Mouse (Mus musculus) cerebellum, adult 2 months (tissue): ENCODE measurements around the gene Ssx9. TPM values are rescaled to one million over a fixed set of nuclear protein-coding genes. Genes with fewer than 3 reads are reported as not detected.
A peak's percentile ranks its signal among the peaks of the same experiment; 100 is the strongest.
"Not testable (repeated sequence)": the region's sequence is repeated elsewhere in the genome, so short reads cannot be mapped to it uniquely, and the experiment has no call there.

Experiments
- DNase-seq, 2 experiments: peaks; one replicate each; pipeline ENCODE4 v3.0.0; 2021
- H3K27ac ChIP-seq: fragments of 200-500 bp; 2 replicates; pipeline ENCODE4 v1.5.1; 2012; ENCODE audit warnings: low read length, control low read depth, inconsistent platforms; ENCODE audit not compliant: insufficient read depth
- H3K27me3 ChIP-seq: fragments of 200-500 bp; 2 replicates; pipeline ENCODE4 v1.6.1; 2012; ENCODE audit warnings: inconsistent platforms, mild to moderate bottlenecking, low read length, moderate library complexity; ENCODE audit not compliant: control insufficient read depth, insufficient read depth
- H3K4me1 ChIP-seq: fragments of 200-500 bp; 2 replicates; pipeline ENCODE4 v1.6.1; 2011; ENCODE audit warnings: low read length; ENCODE audit not compliant: control insufficient read depth, insufficient read depth
- H3K4me3 ChIP-seq: fragments of 200-500 bp; replicated peaks from 2 replicates; pipeline ENCODE3; 2011; ENCODE audit warnings: mild to moderate bottlenecking, low read depth, low read length, control low read depth; ENCODE audit not compliant: insufficient read depth
- POLR2A ChIP-seq: fragments of 200-500 bp; IDR thresholded peaks from 2 replicates; pipeline ENCODE4 v1.6.1; 2011; ENCODE audit warnings: low read length, control low read depth, borderline replicate concordance; ENCODE audit not compliant: insufficient read depth
- WGBS: fragments of 180-500 bp; shearing (Covaris S2); methylation state at CpG from one replicate; pipeline ENCODE4 v1.1.7; 2018; 5-methylcytosine and 5-hydroxymethylcytosine counted together
- polyA plus RNA-seq: library from polyadenylated mRNA; depleted of rRNA; stranded (reverse); fragments of >200 nt; gene quantifications from 2 replicates; pipeline ENCODE4 v1.2.3, GENCODE M21; 2012; rRNA removed

Ssx9 gene
- polyA plus RNA-seq = not detected in 2 replicates

DNA sequence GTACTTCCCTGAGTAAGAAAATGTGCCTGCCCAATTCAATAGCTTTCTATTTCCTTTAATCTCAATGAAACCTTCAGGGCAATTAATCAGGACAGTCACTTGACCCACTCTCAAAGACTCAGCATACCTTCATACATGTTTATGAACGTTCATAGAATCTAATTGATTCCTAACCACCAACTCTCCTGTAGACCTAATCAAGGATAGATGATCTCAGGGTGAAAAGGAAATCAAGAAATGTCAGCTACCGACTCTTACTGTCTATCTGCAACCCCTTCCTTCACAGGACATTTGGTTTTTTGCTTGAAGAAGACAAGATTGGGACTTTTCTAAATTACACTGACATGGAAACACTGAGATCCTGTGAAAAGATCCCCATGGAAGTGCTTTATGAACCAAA, at the start of gene Ssx9:
Gene Ssx9 (plus strand): TSS at position 301 of the 400 bp plus-strand sequence.
- 44% methylated on average over 2 of the region's 2 CpGs for WGBS
- H3K4me1 ChIP-seq, H3K4me3 ChIP-seq, H3K27me3 ChIP-seq, H3K27ac ChIP-seq, DNase-seq: not testable (repeated sequence)

DNA sequence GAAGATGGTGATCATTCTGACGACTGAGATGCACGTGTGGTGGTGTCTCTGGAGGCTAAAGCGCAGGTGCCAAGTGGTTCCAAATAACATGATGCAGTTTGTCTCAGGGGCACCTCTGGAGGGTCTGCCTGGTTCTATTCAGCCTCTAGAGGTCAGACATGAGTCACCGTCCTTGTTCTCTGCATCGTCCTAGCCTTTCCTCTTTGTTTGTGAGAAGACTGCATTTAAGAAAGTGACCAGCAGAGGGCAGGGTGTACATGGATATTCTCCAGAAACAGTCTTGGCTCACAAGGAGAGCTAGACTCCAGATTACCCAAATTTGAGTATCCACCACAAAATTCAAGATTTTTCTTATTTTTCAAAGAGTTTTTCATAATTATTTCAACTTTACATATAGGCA, 15.3 kb upstream of the Ssx9 start:
- Histone ChIP-seq H3K4me1 (no peaks in the 10 kb centered on the region), H3K4me3 (no peak overlapping the region), H3K27ac (no peak overlapping the region), H3K27me3 (no peaks in the 10 kb centered on the region)
- TF ChIP-seq POLR2A = no peak
- WGBS = 44% methylated on average over 5 of the region's 5 CpGs
- DNase-seq = peak; percentile 0 to 5

DNA sequence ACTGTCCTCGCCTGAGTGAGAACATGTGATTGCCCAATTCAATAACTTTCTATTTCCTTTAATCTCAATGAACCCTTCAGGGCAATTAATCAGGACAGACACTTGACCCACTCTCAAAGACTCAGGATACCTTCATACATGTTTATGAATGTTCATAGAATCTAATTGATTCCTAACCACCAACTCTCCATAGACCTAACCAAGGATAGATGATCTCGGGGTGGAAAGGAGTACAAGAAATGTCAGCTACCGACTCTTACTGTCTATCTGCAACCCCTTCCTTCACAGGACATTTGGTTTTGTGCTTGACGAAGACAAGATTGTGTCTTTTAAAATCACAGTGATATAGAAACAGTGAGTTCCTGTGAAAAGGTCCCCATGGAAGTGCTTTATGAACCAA, 55.2 kb downstream of the Ssx9 start, which contains the start of gene Ssxb5:
Gene Ssxb5 (plus strand): TSS at position 301 of the 400 bp plus-strand sequence.
- H3K27ac ChIP-seq, H3K27me3 ChIP-seq, H3K4me1 ChIP-seq, DNase-seq, H3K4me3 ChIP-seq: not testable (repeated sequence)
- WGBS = 77% methylated on average over 4 of the region's 4 CpGs

Other genes with a start within 250 kb of the Ssx9 start
- not detected in 2 replicates for gene Gm14459, start 223.5 kb upstream of the Ssx9 start, polyA plus RNA-seq
- gene Ssxb6, start 200.2 kb upstream of the Ssx9 start, polyA plus RNA-seq = not detected in 2 replicates
- gene Ssxb3, start 156.6 kb upstream of the Ssx9 start, polyA plus RNA-seq = not detected in 2 replicates
- gene Ssxb8, start 57.6 kb upstream of the Ssx9 start, polyA plus RNA-seq = not detected in 2 replicates
- not detected in 2 replicates for gene Ssxb5, start 55.3 kb downstream of the Ssx9 start, polyA plus RNA-seq
- gene Gm6592, start 95.6 kb downstream of the Ssx9 start, polyA plus RNA-seq = not detected in 2 replicates
- 0.57 TPM in 1 of 2 replicates, not detected in the other for gene Gm5751, start 125.8 kb downstream of the Ssx9 start, polyA plus RNA-seq
- 37.2 and 41.3 TPM in 2 replicates for gene B630019K06Rik, start 143.9 kb downstream of the Ssx9 start, polyA plus RNA-seq
- not detected in 2 replicates for gene Fthl17b, start 214.5 kb downstream of the Ssx9 start, polyA plus RNA-seq
- gene Fthl17c, start 228.1 kb downstream of the Ssx9 start, polyA plus RNA-seq = not detected in 2 replicates
- gene Fthl17d, start 238.3 kb downstream of the Ssx9 start, polyA plus RNA-seq = not detected in 2 replicates